Mouse (Mus musculus) heart, adult 2 months (tissue): ENCODE results near the gene Kctd2. TPM values are rescaled to one million over a fixed set of nuclear protein-coding genes. Genes with fewer than 3 reads are reported as not detected.

Source experiments
- DNase-seq, 2 experiments: peaks; one replicate each; pipeline ENCODE4 v3.0.0; 2021
- H3K27ac ChIP-seq: fragments of 200-600 bp; 2 replicates; pipeline ENCODE4 v1.8.1; 2022
- H3K27me3 ChIP-seq: fragments of 200-500 bp; 2 replicates; pipeline ENCODE4 v1.6.1; 2012; ENCODE audit warnings: mild to moderate bottlenecking, low read length, inconsistent platforms, mixed read lengths; ENCODE audit not compliant: control insufficient read depth, insufficient read depth
- H3K36me3 ChIP-seq: fragments of 200-500 bp; 2 replicates; pipeline ENCODE4 v1.6.1; 2012; ENCODE audit warnings: low read length, inconsistent platforms; ENCODE audit not compliant: control insufficient read depth, insufficient read depth
- H3K4me1 ChIP-seq: fragments of 200-500 bp; 2 replicates; pipeline ENCODE4 v1.6.1; 2011; ENCODE audit warnings: low read length; ENCODE audit not compliant: control insufficient read depth, insufficient read depth
- H3K4me3 ChIP-seq: fragments of 200-600 bp; 2 replicates; pipeline ENCODE4 v1.8.1; 2022
- H3K79me2 ChIP-seq: fragments of 200-500 bp; replicated peaks from 2 replicates; pipeline ENCODE4 v1.6.1; 2012; ENCODE audit warnings: mild to moderate bottlenecking, inconsistent platforms, low read length, moderate library complexity, mixed read lengths; ENCODE audit not compliant: control insufficient read depth, insufficient read depth
- H3K9ac ChIP-seq: fragments of 200-500 bp; 2 replicates; pipeline ENCODE4 v1.6.1; 2012; ENCODE audit warnings: low read depth, mild to moderate bottlenecking, control low read depth, inconsistent platforms, low read length, mixed read lengths
- CTCF ChIP-seq: fragments of 200-600 bp; IDR thresholded peaks from 2 replicates; pipeline ENCODE4 v1.8.1; 2022; ENCODE audit warnings: antibody characterized with exemption, mild to moderate bottlenecking, moderate library complexity
- EP300 ChIP-seq: fragments of 200-500 bp; IDR thresholded peaks from 2 replicates; pipeline ENCODE4 v1.6.1; 2011; ENCODE audit warnings: low read depth, low read length, control low read depth; ENCODE audit not compliant: insufficient read depth
- POLR2A ChIP-seq: fragments of 200-500 bp; IDR thresholded peaks from 2 replicates; pipeline ENCODE4 v1.6.1; 2011; ENCODE audit warnings: mild to moderate bottlenecking, low read depth, low read length, control low read depth; ENCODE audit not compliant: insufficient read depth
- WGBS: fragments of 180-500 bp; shearing (Covaris S2); methylation state at CpG from one replicate; pipeline ENCODE4 v1.1.7; 2018; 5-methylcytosine and 5-hydroxymethylcytosine counted together
- intact Hi-C: fragments of 180-260 bp; cut with DNase I; formaldehyde crosslinking; loops from one replicate; pipeline ENCODE4 v1.15.1; 2025
- polyA plus RNA-seq: library from polyadenylated mRNA; depleted of rRNA; stranded (reverse); fragments of >200 nt; gene quantifications from 2 replicates; pipeline ENCODE4 v1.2.3, GENCODE M21; 2012
- total RNA-seq, 2 experiments: library from RNA; stranded (reverse); gene quantifications; 2 replicates each; pipeline ENCODE4 v1.2.3; 2021

Kctd2 gene
- total and polyA plus RNA-seq, 3 experiments, result 22.9 to 30.0 (median 26.6) TPM

DNA sequence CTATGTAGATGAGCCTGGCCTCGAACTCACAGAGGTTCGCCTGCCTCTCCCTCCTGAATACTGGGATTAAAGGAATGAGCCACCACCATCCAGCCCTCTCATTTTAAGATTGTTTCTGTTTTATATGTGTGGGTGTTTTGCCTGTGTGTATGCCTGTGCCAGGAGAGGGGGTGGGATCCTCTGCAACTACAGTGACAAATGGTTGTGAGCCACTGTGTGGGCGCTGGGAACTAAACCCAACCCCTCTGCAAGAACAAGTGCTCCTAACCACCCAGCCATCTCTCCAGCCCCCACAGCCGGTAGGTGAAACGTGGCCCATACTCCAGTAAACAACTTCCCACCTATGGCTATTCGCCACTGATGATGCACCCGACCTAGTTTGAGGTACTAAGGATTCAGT is 28.6 kb upstream of the Kctd2 start:
- H3K79me2 ChIP-seq, result no peaks in the 10 kb centered on the region
- intact Hi-C loops, result no loop called here
- no peaks in the 10 kb centered on the region for H3K27me3 ChIP-seq
- no peak for TF ChIP-seq EP300
- TF ChIP-seq POLR2A, result no peak
- TF ChIP-seq CTCF, result no peak
- no peak for DNase-seq
- no peaks in the 10 kb centered on the region for H3K36me3 ChIP-seq
- no peaks in the 10 kb centered on the region for H3K4me1 ChIP-seq
- no peak overlapping the region for H3K4me3 ChIP-seq
- WGBS, result 91% methylated on average over 7 of the region's 7 CpGs
- H3K27ac ChIP-seq, result no peak overlapping the region
- H3K9ac ChIP-seq, result no peak overlapping the region

DNA sequence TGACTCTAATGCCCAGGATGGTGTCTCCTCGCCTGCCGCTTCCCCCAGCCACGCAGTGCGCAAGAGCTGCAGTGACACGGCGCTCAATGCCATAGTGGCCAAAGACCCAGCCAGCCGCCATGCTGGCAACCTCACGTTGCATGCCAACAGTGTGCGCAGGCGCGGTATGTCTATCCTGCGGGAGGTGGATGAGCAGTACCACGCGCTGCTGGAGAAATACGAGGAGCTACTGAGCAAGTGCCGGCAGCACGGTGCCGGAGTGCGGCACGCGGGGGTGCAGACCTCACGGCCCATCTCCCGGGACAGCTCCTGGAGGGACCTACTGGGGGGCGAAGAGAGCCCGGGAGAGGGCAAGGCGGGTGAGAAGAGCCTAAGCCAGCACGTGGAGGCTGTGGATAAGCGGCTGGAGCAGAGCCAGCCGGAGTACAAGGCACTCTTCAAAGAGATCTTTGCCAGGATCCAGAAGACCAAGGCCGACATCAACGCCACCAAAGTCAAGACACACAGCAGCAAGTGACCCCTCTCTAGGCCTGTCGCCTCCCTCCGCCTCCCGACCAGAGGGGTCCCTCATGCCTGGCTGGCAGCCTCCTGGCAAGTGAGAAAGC is 26.1 kb upstream of the Kctd2 start:
- Histone ChIP-seq H3K4me3 (no peak overlapping the region), H3K27ac (no peak overlapping the region), H3K27me3 (no peaks in the 10 kb centered on the region), H3K9ac (no peak overlapping the region), H3K79me2 (no peaks in the 10 kb centered on the region), H3K4me1 (no peaks in the 10 kb centered on the region), H3K36me3 (no peaks in the 10 kb centered on the region)
- intact Hi-C loops, result no loop called here
- no peak for DNase-seq
- WGBS, result 72% methylated on average over 34 of the region's 34 CpGs
- TF ChIP-seq EP300 (no peak), CTCF (no peak), POLR2A (no peak; the same call in 1 of the 2 replicates)

DNA sequence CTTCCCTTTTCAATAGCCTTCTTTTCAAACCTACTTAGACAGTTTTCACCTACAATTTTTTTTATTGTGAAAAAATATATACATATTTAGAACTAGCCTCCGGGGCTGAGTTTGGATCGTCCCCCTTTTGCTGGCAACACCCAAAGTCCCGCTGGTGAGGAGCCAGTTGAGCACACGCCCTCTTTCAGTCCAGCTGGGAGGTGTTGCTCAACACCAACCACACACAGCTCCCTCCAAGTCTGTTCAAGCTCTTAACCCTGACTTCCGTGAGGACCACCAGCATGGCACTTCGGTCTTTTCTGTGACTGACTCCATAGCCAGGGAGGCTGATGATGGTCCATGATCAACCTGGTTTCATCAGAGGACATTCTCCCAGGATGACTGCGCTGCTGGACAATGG is 21.8 kb upstream of the Kctd2 start:
- intact Hi-C loops, result no loop called here
- WGBS, result 57% methylated on average over 7 of the region's 7 CpGs
- H3K4me1 ChIP-seq, result no peaks in the 10 kb centered on the region

DNA sequence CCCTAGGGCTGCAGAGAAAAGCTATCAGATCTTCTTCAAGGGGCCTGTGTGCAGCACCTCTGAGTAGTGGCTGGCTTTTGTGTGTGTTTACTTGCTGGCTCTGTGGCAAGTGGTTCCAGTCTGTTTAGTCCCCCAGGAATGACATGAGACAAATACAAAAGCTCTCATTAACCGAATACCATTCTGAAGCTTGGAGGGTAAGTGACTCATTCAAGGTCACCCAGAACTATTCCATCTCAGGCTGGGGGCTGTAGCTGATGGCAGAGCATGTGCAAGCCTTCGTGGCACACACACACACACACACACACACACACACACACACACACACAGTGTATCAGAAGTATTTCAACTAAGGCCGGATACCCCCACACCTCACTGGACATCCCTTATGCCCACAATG is 19.8 kb upstream of the Kctd2 start:
- TF ChIP-seq EP300 (no peak), POLR2A (no peak), CTCF (no peak)
- intact Hi-C loops, result no loop called here

More for the DNA sequence above, 21.8 kb upstream of the Kctd2 start:
- Histone ChIP-seq H3K27me3 (no peaks in the 10 kb centered on the region), H3K4me3 (no peak overlapping the region), H3K9ac (no peak overlapping the region), H3K27ac (no peak overlapping the region), H3K79me2 (no peaks in the 10 kb centered on the region), H3K36me3 (no peaks in the 10 kb centered on the region)
- TF ChIP-seq CTCF, result no peak
- TF ChIP-seq POLR2A, result no peak
- TF ChIP-seq EP300, result no peak
- no peak for DNase-seq

DNA sequence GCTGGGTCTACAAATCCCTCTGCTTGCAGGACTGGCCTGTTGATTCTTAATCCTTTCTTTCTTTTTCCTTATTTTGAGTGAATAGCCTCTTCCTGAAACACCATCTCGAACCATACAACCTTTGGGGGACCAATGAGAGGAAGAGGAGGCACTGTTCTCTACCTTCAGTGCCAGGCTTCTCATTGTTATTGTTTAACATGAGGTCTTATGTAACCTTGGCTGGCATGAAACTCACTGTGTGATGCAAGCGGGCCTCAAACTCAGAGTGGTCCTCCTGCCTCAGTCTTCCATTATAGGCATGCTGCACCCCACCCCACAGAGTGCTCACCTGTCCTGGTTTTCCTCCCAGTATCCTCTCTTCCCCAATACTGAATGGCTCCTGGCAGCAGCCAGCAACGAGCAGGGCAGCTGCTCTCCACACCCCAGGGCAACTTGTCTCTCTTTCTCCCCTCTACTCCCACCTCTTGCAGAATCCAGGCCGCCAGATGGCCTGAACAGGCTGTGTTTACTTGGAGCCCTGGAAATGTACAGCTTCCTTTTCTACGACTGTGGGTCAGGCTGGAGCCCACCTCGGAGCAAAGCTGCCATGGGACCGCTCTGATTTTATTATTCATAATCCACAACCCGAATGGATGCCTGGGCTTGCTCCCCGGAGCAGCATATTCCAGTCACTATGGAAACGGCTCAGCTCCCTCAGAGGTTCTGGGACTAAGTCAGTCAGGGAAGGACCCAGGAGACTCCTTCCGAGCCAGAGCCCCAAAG is 19.1 kb upstream of the Kctd2 start:
- no peaks in the 10 kb centered on the region; the same call in 1 of the 2 replicates for H3K36me3 ChIP-seq
- H3K27ac ChIP-seq, result no peak overlapping the region
- intact Hi-C loops, result no loop called here
- TF ChIP-seq EP300 (no peak), POLR2A (no peak), CTCF (no peak)
- no peaks in the 10 kb centered on the region for H3K27me3 ChIP-seq
- DNase-seq, result no peak
- WGBS, result 43% methylated on average over 11 of the region's 11 CpGs
- H3K4me1 ChIP-seq, result peaks cover 5% of the 10 kb centered on the region
- no peak overlapping the region for H3K9ac ChIP-seq
- no peaks in the 10 kb centered on the region for H3K79me2 ChIP-seq
- no peak overlapping the region for H3K4me3 ChIP-seq

More for the DNA sequence above, 19.8 kb upstream of the Kctd2 start:
- no peak overlapping the region for H3K4me3 ChIP-seq
- H3K27me3 ChIP-seq, result no peaks in the 10 kb centered on the region
- no peak for DNase-seq
- peaks cover 5% of the 10 kb centered on the region for H3K4me1 ChIP-seq
- H3K9ac ChIP-seq, result no peak overlapping the region
- H3K79me2 ChIP-seq, result no peaks in the 10 kb centered on the region
- no peak overlapping the region for H3K27ac ChIP-seq
- 66% methylated on average over 3 of the region's 3 CpGs for WGBS
- H3K36me3 ChIP-seq, result no peaks in the 10 kb centered on the region; the same call in 1 of the 2 replicates

DNA sequence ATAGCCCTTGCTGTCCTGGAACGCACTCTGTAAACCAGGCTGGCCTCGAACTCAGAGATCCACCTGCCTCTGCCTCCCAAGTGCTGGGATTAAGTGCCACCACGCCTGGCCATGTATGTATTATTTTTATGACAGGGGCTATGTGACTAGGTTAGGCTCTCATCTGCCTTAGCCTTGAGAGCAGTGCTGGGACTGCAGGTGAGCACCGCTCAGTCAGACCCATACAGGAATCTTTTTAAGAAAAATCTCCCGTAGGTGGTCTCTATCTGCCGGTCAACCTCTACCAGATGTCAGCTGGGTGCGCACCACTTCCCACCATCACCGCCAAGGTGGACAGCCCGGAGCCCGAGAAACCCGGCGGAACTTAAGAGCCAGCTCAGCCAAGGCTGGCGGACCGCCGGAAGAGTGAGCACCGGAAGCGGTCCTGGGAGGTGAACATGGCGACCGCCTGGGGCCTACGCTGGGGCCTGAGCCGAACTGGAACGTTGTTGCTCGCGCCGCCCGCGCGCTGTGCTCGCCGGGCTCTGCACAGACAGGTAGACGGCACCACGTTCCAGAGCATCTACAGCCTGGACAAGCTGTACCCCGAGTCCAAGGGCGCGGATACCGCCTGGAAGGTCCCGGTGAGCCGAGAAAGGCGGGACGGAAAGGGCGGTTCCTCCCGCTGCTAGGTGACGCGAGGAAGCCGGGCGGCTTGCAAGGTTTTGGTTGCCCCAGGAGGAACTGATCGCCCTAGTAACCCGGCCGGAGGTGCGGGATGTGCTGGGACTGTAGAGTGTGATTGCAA is 16.4 kb upstream of the Kctd2 start, which contains the start of gene Mrpl58:
Gene Mrpl58, plus strand, starts transcription at position 415 of the 787 bp plus-strand sequence.
- intact Hi-C loops, result loop anchor here (1.0 to 2.0 kb wide), 3 partner anchors 9 to 45 kb away; no protein-coding TSS in a partner anchor
- peaks cover 5% of the 10 kb centered on the region for H3K4me1 ChIP-seq
- H3K27ac ChIP-seq, result peak within 1 kb of the TSS; percentile 92
- peak; percentile 32; the same call in 1 of the 2 replicates for TF ChIP-seq EP300
- peak; percentile 77 for TF ChIP-seq POLR2A
- peak; percentile 19; the same call in 1 of the 2 replicates for TF ChIP-seq CTCF
- peak within 1 kb of the TSS; percentile 91 for H3K4me3 ChIP-seq
- H3K79me2 ChIP-seq, result no peaks in the 10 kb centered on the region
- peak; percentile 92 for DNase-seq
- H3K9ac ChIP-seq, result peak within 1 kb of the TSS; percentile 92
- 3% methylated on average over 50 of the region's 50 CpGs for WGBS
- H3K27me3 ChIP-seq, result no peaks in the 10 kb centered on the region
- H3K36me3 ChIP-seq, result no peaks in the 10 kb centered on the region; the same call in 1 of the 2 replicates
